Mouse (Mus musculus) adrenal gland, adult 10 weeks (tissue): ENCODE results near the gene Smok2b. TPM values are rescaled to one million over a fixed set of nuclear protein-coding genes. Genes with fewer than 3 reads are reported as not detected.

Experiments
- polyA plus RNA-seq: library from polyadenylated mRNA; stranded (reverse); fragments of 350-450 nt; fragmentation: Illumina TruSeq; extraction: RNeasy Lipid Tissue Mini Kit (QIAGEN cat#74804); gene quantifications from one replicate; pipeline ENCODE4 v1.2.3, GENCODE M21; 2014; ENCODE audit warnings: low read depth, low replicate concordance

The Smok2b gene
- not detected for polyA plus RNA-seq

GRCm38 (mm10) chr17:13229957-13230356 lies at the start of gene Smok2b:
Gene Smok2b, plus strand, starts transcription at chr17:13230257.

GRCm38 (mm10) chr17:13220888-13221287 lies 9.2 kb upstream of the Smok2b start, which contains the start of gene Smok2a:
Gene Smok2a, plus strand, starts transcription at chr17:13221188.

Other genes with a start within 250 kb of the Smok2b start
- gene Wtap, start 236.1 kb upstream of the Smok2b start, polyA plus RNA-seq = 152 TPM
- 161 TPM for gene Sod2, start 223.4 kb upstream of the Smok2b start, polyA plus RNA-seq
- not detected for gene Gpr31b, start 178.0 kb upstream of the Smok2b start, polyA plus RNA-seq
- 0.82 TPM for gene Tcp10b, start 169.2 kb upstream of the Smok2b start, polyA plus RNA-seq
- not detected for gene Unc93a, start 98.4 kb upstream of the Smok2b start, polyA plus RNA-seq
- gene Smok2a, start 9.1 kb upstream of the Smok2b start, polyA plus RNA-seq = not detected
- not detected for gene Tcp10c, start 124.3 kb downstream of the Smok2b start, polyA plus RNA-seq